Mouse (Mus musculus): ENCODE measurements around the gene Tmem39a.

GRCm38 (mm10) chr16:38587572-38587971 lies 29.1 kb downstream of the Tmem39a start:
- TF ChIP-seq CTCF (IDR thresholded peaks at IDR 0.05; ENCODE audit: low read depth) (no peak), EP300 (IDR thresholded peaks at IDR 0.05; ENCODE audit: low read depth) (no peak)
